Mouse (Mus musculus) CH12.LX (cell line): ENCODE results near the gene Hspb9. TPM values are rescaled to one million over a fixed set of nuclear protein-coding genes. Genes with fewer than 3 reads are reported as not detected.

Source experiments
- DNase-seq: peaks from one replicate; pipeline ENCODE4 v3.0.0-alpha.2; 2013; ENCODE audit errors: extremely low read depth
- H3K27ac ChIP-seq: 2 replicates; pipeline ENCODE4 v1.5.1; 2012; ENCODE audit warnings: low read depth, mild to moderate bottlenecking, control low read depth, moderate library complexity; ENCODE audit not compliant: insufficient read depth
- H3K27me3 ChIP-seq: replicated peaks from 2 replicates; pipeline ENCODE3; 2012; ENCODE audit warnings: inconsistent platforms
- H3K36me3 ChIP-seq, 2 experiments: replicated peaks in 1 of 2; 2 replicates each; pipeline versions ENCODE3 to v1.6.1; 2012; ENCODE audit warnings: inconsistent platforms in 1 of 2, low read length in 1 of 2, mild to moderate bottlenecking in 1 of 2, mixed read lengths in 1 of 2, moderate library complexity in 1 of 2; ENCODE audit not compliant: control insufficient read depth in 1 of 2, insufficient read depth in 1 of 2
- H3K4me1 ChIP-seq, 2 experiments: 2 replicates each; pipeline ENCODE4 v1.6.1; 2012; ENCODE audit warnings: inconsistent platforms in 1 of 2, moderate library complexity in 1 of 2; ENCODE audit not compliant: insufficient read depth in 2 of 2, control insufficient read depth in 1 of 2
- H3K4me2 ChIP-seq: 2 replicates; pipeline ENCODE4 v1.6.1; 2012; ENCODE audit warnings: low read depth, mild to moderate bottlenecking, control low read depth; ENCODE audit not compliant: poor library complexity, insufficient read depth, severe bottlenecking
- H3K4me3 ChIP-seq, 3 experiments: fragments of 150-350 bp in 1 of 3; sonication (generic) in 1 of 3; replicated peaks in 1 of 3; 2 replicates each; pipeline versions ENCODE3 to v1.5.1; 2011 to 2012; ENCODE audit warnings: low read depth in 2 of 3, low read length in 2 of 3, mild to moderate bottlenecking in 2 of 3, moderate library complexity in 2 of 3, control low read depth in 1 of 3, improper control_type of control experiment in 1 of 3, inconsistent platforms in 1 of 3, mixed read lengths in 1 of 3; ENCODE audit not compliant: poor library complexity in 1 of 3
- H3K79me2 ChIP-seq: replicated peaks from 2 replicates; pipeline ENCODE4 v1.6.1; 2012; ENCODE audit warnings: mild to moderate bottlenecking, moderate library complexity; ENCODE audit not compliant: control insufficient read depth, poor library complexity, insufficient read depth, severe bottlenecking; ENCODE audit errors: extremely low read depth
- H3K9ac ChIP-seq: 2 replicates; pipeline ENCODE4 v1.6.1; 2012; ENCODE audit warnings: low read depth, mild to moderate bottlenecking, control low read depth, moderate library complexity; ENCODE audit not compliant: insufficient read depth
- H3K9me3 ChIP-seq: replicated peaks from 2 replicates; pipeline ENCODE3; 2012; ENCODE audit warnings: low read length, inconsistent platforms, mixed read lengths
- CHD1 ChIP-seq: IDR thresholded peaks from 2 replicates; pipeline ENCODE4 v1.6.1; 2012; ENCODE audit warnings: low read depth, low read length, improper control_type of control experiment, inconsistent platforms
- CHD2 ChIP-seq: IDR thresholded peaks from 2 replicates; pipeline ENCODE4 v1.6.1; 2011; ENCODE audit warnings: low read length, improper control_type of control experiment
- EP300 ChIP-seq: IDR thresholded peaks from 2 replicates; pipeline ENCODE4 v1.6.1; 2011; ENCODE audit warnings: low read length, improper control_type of control experiment
- ETS1 ChIP-seq: conservative IDR thresholded peaks from 2 replicates; pipeline ENCODE4 v1.6.1; 2012; ENCODE audit warnings: low read depth, mild to moderate bottlenecking, inconsistent platforms, low read length, improper control_type of control experiment, moderate library complexity
- HCFC1 ChIP-seq: IDR thresholded peaks from 2 replicates; pipeline ENCODE4 v1.6.1; 2012; ENCODE audit warnings: low read depth, mild to moderate bottlenecking, inconsistent platforms, low read length, improper control_type of control experiment
- JUN ChIP-seq: IDR thresholded peaks from 2 replicates; pipeline ENCODE4 v1.6.1; 2011; ENCODE audit warnings: low read depth, mild to moderate bottlenecking, low read length, improper control_type of control experiment, moderate library complexity; ENCODE audit not compliant: insufficient read depth
- KAT2A ChIP-seq: IDR thresholded peaks from 2 replicates; pipeline ENCODE4 v1.6.1; 2012; ENCODE audit warnings: low read length, improper control_type of control experiment, inconsistent platforms; ENCODE audit not compliant: insufficient replicate concordance
- MAFK ChIP-seq: IDR thresholded peaks from 2 replicates; pipeline ENCODE4 v1.6.1; 2011; ENCODE audit warnings: low read length, improper control_type of control experiment; ENCODE audit not compliant: insufficient replicate concordance
- MAX ChIP-seq: IDR thresholded peaks from 2 replicates; pipeline ENCODE4 v1.6.1; 2011; ENCODE audit warnings: low read length, improper control_type of control experiment
- MYC ChIP-seq: IDR thresholded peaks from 2 replicates; pipeline ENCODE4 v1.6.1; 2011; ENCODE audit warnings: low read depth, mild to moderate bottlenecking, improper control_type of control experiment, low read length
- NELFE ChIP-seq: IDR thresholded peaks from 2 replicates; pipeline ENCODE4 v1.6.1; 2011; ENCODE audit warnings: low read depth, low read length, improper control_type of control experiment
- NRF1 ChIP-seq: IDR thresholded peaks from 2 replicates; pipeline ENCODE4 v1.6.1; 2014; ENCODE audit warnings: low read depth, mild to moderate bottlenecking, inconsistent platforms, low read length, improper control_type of control experiment, moderate library complexity
- POLR2AphosphoS2 ChIP-seq: IDR thresholded peaks from 2 replicates; pipeline ENCODE4 v1.6.1; 2011; ENCODE audit warnings: low read depth, low read length, improper control_type of control experiment
- RAD21 ChIP-seq: IDR thresholded peaks from 2 replicates; pipeline ENCODE4 v1.6.1; 2011; ENCODE audit warnings: low read depth, mild to moderate bottlenecking, low read length, improper control_type of control experiment, moderate library complexity
- SIN3A ChIP-seq: IDR thresholded peaks from 2 replicates; pipeline ENCODE4 v1.6.1; 2012; ENCODE audit warnings: low read length, improper control_type of control experiment, inconsistent platforms
- ZMIZ1 ChIP-seq: IDR thresholded peaks from 2 replicates; pipeline ENCODE4 v1.6.1; 2012; ENCODE audit warnings: low read depth, mild to moderate bottlenecking, inconsistent platforms, low read length, improper control_type of control experiment
- dilution Hi-C: fragments of 300-500 bp; cut with MboI; formaldehyde crosslinking; loops from 2 replicates; pipeline ENCODE4 v1.14.3; 2020; ENCODE audit warnings: low sequenced_read_pairs; ENCODE audit not compliant: extremely low pct_unique_long_range_greater_than_20kb, extremely low pct_ligation_motif_present
- in situ Hi-C: fragments of 300-500 bp; cut with MboI; formaldehyde crosslinking; loops from 3 replicates; pipeline ENCODE4 v1.14.3; 2019; ENCODE audit warnings: low sequenced_read_pairs, low pct_ligation_motif_present, low pct_unique_long_range_greater_than_20kb, mixed read lengths
- polyA plus RNA-seq: library from polyadenylated mRNA; unstranded; fragments of >175 nt; gene quantifications from 2 replicates; pipeline ENCODE4 v1.2.1, GENCODE M21; 2012; ENCODE audit warnings: low read depth; ENCODE audit not compliant: insufficient read length
- total RNA-seq, 2 experiments: library from RNA; depleted of rRNA; stranded (reverse); fragments of 300-350 nt in 1 of 2; fragments of >200 nt in 1 of 2; gene quantifications; 2 replicates each; pipeline ENCODE4 v1.2.3; 2012 to 2014

Gene Hspb9
- total and polyA plus RNA-seq, 3 experiments: 0.54 TPM; not detected in 2

GRCm38 (mm10) chr11:100687265-100687664 is 26.4 kb upstream of the Hspb9 start:
- Histone ChIP-seq H3K9ac (no peak overlapping the region), H3K27ac (no peak overlapping the region), H3K27me3 (no peaks in the 10 kb centered on the region), H3K4me2 (no peak overlapping the region), H3K4me3 (no peak overlapping the region), H3K79me2 (no peaks in the 10 kb centered on the region), H3K9me3 (no peaks in the 10 kb centered on the region), H3K36me3 (no peaks in the 10 kb centered on the region), H3K4me1 (peaks cover 2 to 41% of the 10 kb centered on the region in 2 experiments; a peak in 3 of 4 replicates)
- in situ Hi-C loops (no loop called here), dilution Hi-C loops (no loop called here)
- no peak for TF ChIP-seq SIN3A
- no peak for TF ChIP-seq RAD21
- TF ChIP-seq NRF1: no peak
- no peak for TF ChIP-seq MAX
- no peak for TF ChIP-seq NELFE
- TF ChIP-seq MAFK: no peak
- DNase-seq: no peak

GRCm38 (mm10) chr11:100688443-100688842 is 25.2 kb upstream of the Hspb9 start:
- no peaks in the 10 kb centered on the region for H3K27me3 ChIP-seq
- in situ Hi-C loops (no loop called here), dilution Hi-C loops (no loop called here)
- H3K9me3 ChIP-seq: no peaks in the 10 kb centered on the region
- no peak overlapping the region for H3K4me2 ChIP-seq
- no peak overlapping the region for H3K9ac ChIP-seq
- no peak for DNase-seq
- no peaks in the 10 kb centered on the region for H3K36me3 ChIP-seq
- TF ChIP-seq CHD2 (no peak), SIN3A (no peak), CHD1 (no peak), POLR2AphosphoS2 (no peak), ETS1 (no peak), HCFC1 (no peak), JUN (no peak), EP300 (no peak), ZMIZ1 (no peak), MYC (no peak), KAT2A (no peak)
- TF ChIP-seq, all 38 proteins: peak for 0
- peaks cover 0 to 30% of the 10 kb centered on the region in 2 experiments; a peak in 2 of 4 replicates for H3K4me1 ChIP-seq
- no peak overlapping the region for H3K27ac ChIP-seq
- no peak overlapping the region for H3K4me3 ChIP-seq
- no peaks in the 10 kb centered on the region for H3K79me2 ChIP-seq
